Mouse (Mus musculus): ENCODE data around the gene Zfp341. TPM values are rescaled to one million over a fixed set of nuclear protein-coding genes. Genes with fewer than 3 reads are reported as not detected.

Gene Zfp341
- total and polyA plus RNA-seq, 2 experiments from 2014 or later, result 1.5 to 7.7 TPM

- DNase-seq (ENCODE audit: low spot score) (no peak), ATAC-seq (ENCODE audit: low FRiP score) (peak; percentile 59)
- H3K9ac ChIP-seq (replicated peaks; ENCODE audit: low read length, poor library complexity, severe bottlenecking), result peak overlapping the region; percentile 77
- peak overlapping the region; percentile 76 for H3K4me3 ChIP-seq (ENCODE audit: low read depth, low read length)
- H3K27ac ChIP-seq (ENCODE audit: low read depth, low read length), result peak overlapping the region; percentile 55; the same call in 1 of the 2 replicates
- H3K36me3 ChIP-seq (ENCODE audit: insufficient read depth, low read length), result no peaks in the 10 kb centered on the region
- WGBS, result 20% methylated on average over 22 of the region's 22 CpGs
- no peak for TF ChIP-seq CTCF (IDR thresholded peaks at IDR 0.05)
- H3K4me1 ChIP-seq (ENCODE audit: insufficient read depth, low read length), result peaks cover 8% of the 10 kb centered on the region; the same call in 1 of the 2 replicates
- H3K9me3 ChIP-seq (ENCODE audit: low read length), result no peaks in the 10 kb centered on the region
- peak overlapping the region; percentile 81 for H3K4me2 ChIP-seq (ENCODE audit: low read depth, low read length, poor library complexity, severe bottlenecking)
- H3K27me3 ChIP-seq (ENCODE audit: insufficient read depth, low read length), result no peaks in the 10 kb centered on the region
Measured at GRCm38 (mm10) chr2:154603007-154603637, 10.0 kb upstream of the Zfp341 start.

GRCm38 (mm10) chr2:154603638-154604153 is 9.4 kb upstream of the Zfp341 start, which contains the start of gene Pxmp4:
TSS of gene Pxmp4 (minus strand) at chr2:154603708.
- ATAC-seq (ENCODE audit: low FRiP score), result peak; percentile 100
- Histone ChIP-seq H3K4me1 (ENCODE audit: insufficient read depth, low read length) (peaks cover 8% of the 10 kb centered on the region; the same call in 1 of the 2 replicates), H3K36me3 (ENCODE audit: insufficient read depth, low read length) (no peaks in the 10 kb centered on the region), H3K4me2 (ENCODE audit: low read depth, low read length, poor library complexity, severe bottlenecking) (peak within 1 kb of the TSS; percentile 81), H3K9ac (replicated peaks; ENCODE audit: low read length, poor library complexity, severe bottlenecking) (peak within 1 kb of the TSS; percentile 77), H3K9me3 (ENCODE audit: low read length) (no peaks in the 10 kb centered on the region), H3K4me3 (ENCODE audit: low read depth, low read length) (peak within 1 kb of the TSS; percentile 76), H3K27ac (ENCODE audit: low read depth, low read length) (peak within 1 kb of the TSS; percentile 55; the same call in 1 of the 2 replicates), H3K27me3 (ENCODE audit: insufficient read depth, low read length) (no peaks in the 10 kb centered on the region)
- WGBS, result 0% methylated on average over 13 of the region's 13 CpGs
- DNase-seq (ENCODE audit: low spot score), result peak; percentile 98
- no peak for TF ChIP-seq CTCF (IDR thresholded peaks at IDR 0.05)

DNA sequence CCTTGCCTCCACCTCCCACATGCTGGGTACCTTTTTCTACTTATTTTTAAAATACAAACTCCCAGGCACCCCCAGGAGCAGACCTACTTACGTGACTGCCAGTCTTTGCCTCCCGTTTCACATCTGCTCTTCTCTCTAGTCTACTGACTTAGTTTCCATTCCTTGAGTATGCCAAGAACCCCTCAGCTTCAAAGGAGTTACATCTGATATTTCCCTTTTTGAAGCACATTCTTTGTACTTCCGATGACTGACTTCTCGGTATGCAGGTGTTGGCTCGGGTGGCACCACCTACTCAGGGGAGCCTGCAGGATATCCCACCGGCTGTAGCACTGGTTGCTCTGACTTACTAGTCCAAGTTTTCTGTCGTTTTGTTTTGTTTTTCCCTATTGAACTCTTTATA is 8.9 kb upstream of the Zfp341 start:
- H3K4me3 ChIP-seq (ENCODE audit: low read depth, low read length), result peak overlapping the region; percentile 76
- peaks cover 8% of the 10 kb centered on the region; the same call in 1 of the 2 replicates for H3K4me1 ChIP-seq (ENCODE audit: insufficient read depth, low read length)
- H3K9ac ChIP-seq (replicated peaks; ENCODE audit: low read length, poor library complexity, severe bottlenecking), result no peak overlapping the region
- no peaks in the 10 kb centered on the region for H3K9me3 ChIP-seq (ENCODE audit: low read length)
- DNase-seq (ENCODE audit: low spot score), result no peak
- TF ChIP-seq CTCF (IDR thresholded peaks at IDR 0.05), result no peak
- 41% methylated on average over 7 of the region's 7 CpGs for WGBS
- ATAC-seq (ENCODE audit: low FRiP score), result no peak
- peak overlapping the region; percentile 81 for H3K4me2 ChIP-seq (ENCODE audit: low read depth, low read length, poor library complexity, severe bottlenecking)
- H3K36me3 ChIP-seq (ENCODE audit: insufficient read depth, low read length), result no peaks in the 10 kb centered on the region
- H3K27ac ChIP-seq (ENCODE audit: low read depth, low read length), result no peak overlapping the region
- H3K27me3 ChIP-seq (ENCODE audit: insufficient read depth, low read length), result no peaks in the 10 kb centered on the region

DNA sequence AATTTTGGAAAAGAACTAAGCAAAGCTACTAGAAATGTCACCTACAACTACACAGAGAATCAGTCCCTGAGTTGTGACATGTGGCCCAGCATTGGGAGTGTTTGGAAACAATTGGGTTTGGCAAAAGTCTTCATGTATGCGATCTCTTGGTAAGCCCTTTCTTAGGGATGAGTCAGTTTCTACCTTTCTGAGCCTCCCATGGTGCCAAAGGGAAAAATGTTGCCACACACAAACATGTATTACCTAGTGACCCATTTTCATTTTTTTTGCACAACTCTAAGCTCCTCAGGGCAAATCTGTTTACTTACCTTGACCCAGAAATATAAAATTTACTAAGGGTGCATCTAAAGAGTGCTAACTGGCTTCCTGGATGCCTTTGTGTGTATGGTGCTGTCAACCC is 6.1 kb upstream of the Zfp341 start:
- TF ChIP-seq CTCF (IDR thresholded peaks at IDR 0.05), result no peak
- Histone ChIP-seq H3K9me3 (ENCODE audit: low read length) (no peaks in the 10 kb centered on the region), H3K36me3 (ENCODE audit: insufficient read depth, low read length) (no peaks in the 10 kb centered on the region), H3K9ac (replicated peaks; ENCODE audit: low read length, poor library complexity, severe bottlenecking) (no peak overlapping the region), H3K27ac (ENCODE audit: low read depth, low read length) (no peak overlapping the region), H3K27me3 (ENCODE audit: insufficient read depth, low read length) (no peaks in the 10 kb centered on the region), H3K4me2 (ENCODE audit: low read depth, low read length, poor library complexity, severe bottlenecking) (no peak overlapping the region), H3K4me3 (ENCODE audit: low read depth, low read length) (no peak overlapping the region), H3K4me1 (ENCODE audit: insufficient read depth, low read length) (peaks cover 8% of the 10 kb centered on the region; the same call in 1 of the 2 replicates)
- ATAC-seq (ENCODE audit: low FRiP score) (no peak), DNase-seq (ENCODE audit: low spot score) (no peak)
- 90% methylated on average over 1 of the region's 1 CpGs for WGBS

DNA sequence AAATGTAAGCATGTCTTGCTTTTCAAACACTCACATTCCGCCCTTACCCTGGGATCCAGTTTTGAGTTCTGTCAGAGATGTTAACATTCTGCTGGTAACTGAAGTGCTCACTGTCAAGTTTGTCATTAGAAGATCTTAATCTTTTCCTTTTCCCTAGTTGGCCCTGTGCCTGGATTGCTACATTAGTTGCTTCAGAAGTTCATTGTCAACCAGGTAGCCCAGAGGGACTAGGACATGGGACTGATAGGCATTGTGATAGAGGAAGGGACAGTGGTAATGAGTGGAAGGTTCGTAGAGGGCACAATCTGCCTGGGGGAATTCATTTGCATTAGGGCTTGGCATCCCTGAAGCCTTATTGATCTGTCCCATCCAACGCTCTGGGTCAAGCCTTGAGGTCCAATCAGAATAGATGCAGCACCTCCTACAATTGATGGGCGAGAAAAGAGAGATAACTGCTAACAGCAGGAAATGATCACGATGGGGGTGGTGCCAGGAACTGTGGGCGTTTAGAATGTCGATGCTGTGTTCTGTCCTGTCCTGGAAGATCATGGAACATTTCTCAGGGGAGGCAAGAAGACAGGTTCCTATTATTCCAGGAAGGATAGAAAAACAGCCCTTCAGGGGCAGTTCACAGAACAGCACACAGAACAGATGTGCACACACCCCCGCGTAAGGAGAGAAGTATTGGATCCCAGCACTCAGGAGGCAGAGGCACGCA is 3.9 kb upstream of the Zfp341 start:
- no peak for TF ChIP-seq CTCF (IDR thresholded peaks at IDR 0.05)
- no peaks in the 10 kb centered on the region for H3K4me1 ChIP-seq (ENCODE audit: insufficient read depth, low read length)
- 73% methylated on average over 10 of the region's 10 CpGs for WGBS
- H3K9ac ChIP-seq (replicated peaks; ENCODE audit: low read length, poor library complexity, severe bottlenecking), result no peak overlapping the region
- no peaks in the 10 kb centered on the region for H3K9me3 ChIP-seq (ENCODE audit: low read length)
- H3K4me3 ChIP-seq (ENCODE audit: low read depth, low read length), result no peak overlapping the region
- no peaks in the 10 kb centered on the region for H3K27me3 ChIP-seq (ENCODE audit: insufficient read depth, low read length)
- ATAC-seq (ENCODE audit: low FRiP score), result no peak
- no peak overlapping the region for H3K27ac ChIP-seq (ENCODE audit: low read depth, low read length)
- H3K36me3 ChIP-seq (ENCODE audit: insufficient read depth, low read length), result no peaks in the 10 kb centered on the region
- DNase-seq (ENCODE audit: low spot score), result no peak
- H3K4me2 ChIP-seq (ENCODE audit: low read depth, low read length, poor library complexity, severe bottlenecking), result no peak overlapping the region
